Mouse (Mus musculus): Measurements from ENCODE around the gene Fto.

Fto gene

GRCm38 (mm10) chr8:91390369-91391020, 77.2 kb downstream of the Fto start:
- no peak for DNase-seq (ENCODE audit: low spot score)

- no peak for DNase-seq (ENCODE audit: low spot score)
These were observed 78.9 kb downstream of the Fto start for GRCm38 (mm10) chr8:91392261-91392660.

- DNase-seq (ENCODE audit: low spot score), result no peak
These were observed 82.2 kb downstream of the Fto start for GRCm38 (mm10) chr8:91395340-91396055.

GRCm38 (mm10) chr8:91398053-91398452, 84.7 kb downstream of the Fto start:
- no peak for DNase-seq (ENCODE audit: low spot score)

GRCm38 (mm10) chr8:91402980-91403975, 90.0 kb downstream of the Fto start:
- no peak for DNase-seq (ENCODE audit: low spot score)

- no peak for DNase-seq (ENCODE audit: low spot score)
These were observed 91.0 kb downstream of the Fto start for GRCm38 (mm10) chr8:91404311-91404710.

- DNase-seq (ENCODE audit: low spot score), result no peak
These were observed 91.8 kb downstream of the Fto start for GRCm38 (mm10) chr8:91405099-91405498.

GRCm38 (mm10) chr8:91406624-91407290, 93.4 kb downstream of the Fto start:
- DNase-seq (ENCODE audit: low spot score), result no peak

GRCm38 (mm10) chr8:91407880-91408279, 94.6 kb downstream of the Fto start:
- no peak for DNase-seq (ENCODE audit: low spot score)

GRCm38 (mm10) chr8:91410007-91410406, 96.7 kb downstream of the Fto start:
- no peak for DNase-seq (ENCODE audit: low spot score)

GRCm38 (mm10) chr8:91424491-91425074, 111.3 kb downstream of the Fto start:
- no peak for DNase-seq (ENCODE audit: low spot score)

GRCm38 (mm10) chr8:91425251-91425866, 112.0 kb downstream of the Fto start:
- no peak for DNase-seq (ENCODE audit: low spot score)

- DNase-seq (ENCODE audit: low spot score), result no peak
These were observed 113.2 kb downstream of the Fto start for GRCm38 (mm10) chr8:91426496-91426895.

- no peak for DNase-seq (ENCODE audit: low spot score)
These were observed 117.1 kb downstream of the Fto start for GRCm38 (mm10) chr8:91430333-91430940.

GRCm38 (mm10) chr8:91436036-91436435, 122.7 kb downstream of the Fto start:
- no peak for DNase-seq (ENCODE audit: low spot score)

GRCm38 (mm10) chr8:91443911-91444310, 130.6 kb downstream of the Fto start:
- DNase-seq (ENCODE audit: low spot score), result no peak

- DNase-seq (ENCODE audit: low spot score), result no peak
These were observed 131.5 kb downstream of the Fto start for GRCm38 (mm10) chr8:91444636-91445410.

GRCm38 (mm10) chr8:91445516-91445915, 132.2 kb downstream of the Fto start:
- no peak for DNase-seq (ENCODE audit: low spot score)

- DNase-seq (ENCODE audit: low spot score), result no peak
These were observed 132.7 kb downstream of the Fto start for GRCm38 (mm10) chr8:91446008-91446407.
